Mouse (Mus musculus) heart, embryonic 10.5 days (tissue): Measurements from ENCODE around the gene Gas7. TPM values are rescaled to one million over a fixed set of nuclear protein-coding genes. Genes with fewer than 3 reads are reported as not detected.

Experiments
- DNase-seq: peaks from one replicate; pipeline ENCODE4 v3.0.0-alpha.2; 2017; ENCODE audit warnings: low spot score
- H3K27ac ChIP-seq: fragments of 300-500 bp; sonication (generic); 2 replicates; pipeline ENCODE4 v1.5.1; 2016; ENCODE audit warnings: mild to moderate bottlenecking
- H3K27me3 ChIP-seq: fragments of 300-500 bp; sonication (generic); 2 replicates; pipeline ENCODE4 v1.6.1; 2016; ENCODE audit warnings: mild to moderate bottlenecking; ENCODE audit not compliant: poor library complexity, insufficient read depth, severe bottlenecking
- H3K36me3 ChIP-seq: fragments of 300-500 bp; sonication (generic); 2 replicates; pipeline ENCODE4 v1.6.1; 2016; ENCODE audit warnings: mild to moderate bottlenecking, moderate library complexity
- H3K4me1 ChIP-seq: fragments of 300-500 bp; sonication (generic); 2 replicates; pipeline ENCODE4 v1.6.1; 2016; ENCODE audit warnings: mild to moderate bottlenecking
- H3K4me3 ChIP-seq: fragments of 300-500 bp; sonication (generic); 2 replicates; pipeline ENCODE4 v1.5.1; 2016; ENCODE audit warnings: mild to moderate bottlenecking, moderate library complexity
- H3K9me3 ChIP-seq: fragments of 300-500 bp; sonication (generic); 2 replicates; pipeline ENCODE4 v1.6.1; 2016; ENCODE audit warnings: mild to moderate bottlenecking, moderate library complexity
- whole genome bisulfite sequencing: fragments of 180-500 bp; shearing (Covaris S2); methylation state at CpG from one replicate; pipeline ENCODE4 v1.1.7; 2016; 5-methylcytosine and 5-hydroxymethylcytosine counted together
- polyA plus RNA-seq: library from polyadenylated mRNA; unstranded; fragments of >200 nt; fragmentation: Nextera tagmentation; extraction: Ambion mirVana; gene quantifications from 2 replicates; pipeline ENCODE4 v1.2.1, GENCODE M21; 2016

Gene Gas7
- polyA plus RNA-seq, 1 experiment from 2014 or later, result 3.0 TPM

- no peaks in the 10 kb centered on the region for H3K27me3 ChIP-seq
- no peaks in the 10 kb centered on the region for H3K36me3 ChIP-seq
- no peak for DNase-seq
- no peak overlapping the region for H3K4me3 ChIP-seq
- WGBS, result 54% methylated on average over 6 of the region's 6 CpGs
- H3K4me1 ChIP-seq, result peaks cover 9% of the 10 kb centered on the region; the same call in 1 of the 2 replicates
- H3K9me3 ChIP-seq, result no peaks in the 10 kb centered on the region
- no peak overlapping the region for H3K27ac ChIP-seq
These were observed 141.0 kb downstream of the Gas7 start for GRCm38 (mm10) chr11:67596233-67596632.

- no peaks in the 10 kb centered on the region for H3K9me3 ChIP-seq
- DNase-seq, result no peak
- WGBS, result 84% methylated on average over 6 of the region's 6 CpGs
- no peak overlapping the region for H3K27ac ChIP-seq
- no peaks in the 10 kb centered on the region for H3K27me3 ChIP-seq
- H3K36me3 ChIP-seq, result no peaks in the 10 kb centered on the region
- no peak overlapping the region for H3K4me3 ChIP-seq
- H3K4me1 ChIP-seq, result peaks cover 9% of the 10 kb centered on the region; the same call in 1 of the 2 replicates
These were observed 141.6 kb downstream of the Gas7 start for GRCm38 (mm10) chr11:67596856-67597255.

DNA sequence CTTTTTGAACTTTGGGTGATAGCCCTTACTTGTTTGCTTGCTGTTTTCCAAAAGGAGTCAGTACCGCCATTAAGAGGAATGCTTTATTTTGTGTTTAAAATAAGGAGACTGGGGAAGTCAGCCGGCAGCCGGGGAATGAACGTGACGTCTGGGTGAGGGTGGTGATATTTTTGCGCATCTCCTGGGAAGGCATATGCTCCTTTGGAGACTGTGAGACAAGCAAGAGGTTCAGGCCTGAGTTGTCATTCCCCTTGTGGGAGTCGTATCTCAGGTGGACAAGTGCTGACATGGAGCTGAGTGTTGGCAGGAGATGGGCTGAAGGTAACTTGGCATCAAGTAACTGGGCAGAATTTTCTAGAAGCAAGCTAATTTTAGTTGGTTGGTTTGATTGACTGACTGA lies 142.2 kb downstream of the Gas7 start:
- H3K27ac ChIP-seq, result no peak overlapping the region
- H3K4me1 ChIP-seq, result peaks cover 9% of the 10 kb centered on the region; the same call in 1 of the 2 replicates
- no peak overlapping the region for H3K4me3 ChIP-seq
- no peaks in the 10 kb centered on the region for H3K36me3 ChIP-seq
- DNase-seq, result no peak
- WGBS, result 84% methylated on average over 7 of the region's 7 CpGs
- H3K27me3 ChIP-seq, result no peaks in the 10 kb centered on the region
- no peaks in the 10 kb centered on the region for H3K9me3 ChIP-seq

GRCm38 (mm10) chr11:67599141-67599540 lies 143.9 kb downstream of the Gas7 start:
- no peak overlapping the region for H3K4me3 ChIP-seq
- H3K4me1 ChIP-seq, result peaks cover 9% of the 10 kb centered on the region; the same call in 1 of the 2 replicates
- no peaks in the 10 kb centered on the region for H3K36me3 ChIP-seq
- no peaks in the 10 kb centered on the region for H3K9me3 ChIP-seq
- no peak overlapping the region for H3K27ac ChIP-seq
- DNase-seq, result no peak
- 75% methylated on average over 1 of the region's 1 CpGs for WGBS
- H3K27me3 ChIP-seq, result no peaks in the 10 kb centered on the region

DNA sequence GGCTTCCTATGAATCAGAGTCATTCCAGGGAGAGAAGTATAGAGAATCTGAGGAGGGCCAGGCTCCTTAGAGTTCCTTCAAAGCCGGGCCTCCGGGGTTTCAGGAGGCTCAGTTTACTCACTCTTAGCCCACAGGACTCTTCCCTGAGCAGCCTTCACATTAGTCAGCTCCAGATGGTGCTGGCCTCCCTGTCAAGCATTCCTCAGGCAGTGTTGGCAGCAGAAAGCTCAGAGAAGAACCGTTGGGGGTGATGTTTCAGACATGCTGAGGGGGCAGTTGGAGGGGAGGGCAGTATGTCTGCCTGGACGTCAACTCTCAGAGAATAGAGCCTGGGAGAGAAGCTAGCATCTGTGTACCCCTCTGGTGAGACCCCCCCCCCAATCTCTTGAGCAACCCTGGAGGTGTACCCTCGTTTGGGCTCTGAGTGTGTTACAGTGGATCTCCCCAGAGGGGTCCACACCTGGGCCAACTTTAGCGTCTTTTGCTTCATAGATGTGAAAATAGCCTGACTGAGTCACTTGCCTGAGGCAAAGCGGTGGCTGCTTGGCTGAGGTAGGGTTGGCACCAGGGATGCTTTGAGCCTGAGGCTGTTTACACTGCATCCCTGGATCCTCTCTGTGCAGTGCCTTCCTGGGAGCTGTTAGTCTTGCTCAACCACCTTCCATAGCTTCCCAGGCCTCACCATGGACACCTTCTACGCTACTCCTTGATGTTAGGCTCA lies 145.6 kb downstream of the Gas7 start:
- WGBS, result 80% methylated on average over 8 of the region's 8 CpGs
- no peak for DNase-seq
- Histone ChIP-seq H3K4me1 (peaks cover 8% of the 10 kb centered on the region; the same call in 1 of the 2 replicates), H3K36me3 (no peaks in the 10 kb centered on the region), H3K4me3 (no peak overlapping the region), H3K27ac (no peak overlapping the region), H3K27me3 (no peaks in the 10 kb centered on the region), H3K9me3 (no peaks in the 10 kb centered on the region)

DNA sequence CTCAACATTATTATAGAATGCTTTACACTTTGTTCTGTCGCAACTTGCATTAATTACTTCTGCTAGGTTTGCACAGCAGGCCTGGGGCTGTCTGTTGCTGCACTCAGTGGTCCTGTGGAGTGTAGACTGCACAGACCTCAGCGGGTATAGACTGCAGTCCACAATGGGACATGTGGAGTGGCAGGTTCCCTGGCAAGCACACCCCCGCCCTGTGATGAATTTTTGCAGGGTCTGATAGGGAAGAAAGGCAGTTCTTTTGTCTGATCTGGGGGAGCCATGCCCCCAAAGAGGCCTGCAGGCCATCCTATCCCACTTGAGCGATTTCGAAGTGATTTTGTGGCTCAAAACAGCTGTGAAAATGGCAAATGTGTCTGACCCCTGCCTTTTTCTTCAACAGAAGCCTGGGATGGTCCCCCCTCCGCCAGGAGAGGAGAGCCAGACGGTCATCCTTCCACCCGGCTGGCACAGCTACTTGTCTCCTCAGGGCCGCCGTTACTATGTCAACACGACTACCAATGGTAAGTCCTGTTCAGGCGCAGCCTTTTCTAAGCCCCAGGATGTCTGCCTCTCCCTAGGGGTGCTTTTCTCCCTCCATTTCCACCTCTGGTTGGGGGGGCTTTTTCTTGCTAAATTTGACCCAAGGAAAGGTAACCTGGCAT lies 147.6 kb downstream of the Gas7 start:
- WGBS, result 64% methylated on average over 12 of the region's 12 CpGs
- Histone ChIP-seq H3K9me3 (no peaks in the 10 kb centered on the region), H3K36me3 (no peaks in the 10 kb centered on the region), H3K27me3 (no peaks in the 10 kb centered on the region), H3K27ac (no peak overlapping the region), H3K4me1 (no peaks in the 10 kb centered on the region), H3K4me3 (no peak overlapping the region)
- no peak for DNase-seq

DNA sequence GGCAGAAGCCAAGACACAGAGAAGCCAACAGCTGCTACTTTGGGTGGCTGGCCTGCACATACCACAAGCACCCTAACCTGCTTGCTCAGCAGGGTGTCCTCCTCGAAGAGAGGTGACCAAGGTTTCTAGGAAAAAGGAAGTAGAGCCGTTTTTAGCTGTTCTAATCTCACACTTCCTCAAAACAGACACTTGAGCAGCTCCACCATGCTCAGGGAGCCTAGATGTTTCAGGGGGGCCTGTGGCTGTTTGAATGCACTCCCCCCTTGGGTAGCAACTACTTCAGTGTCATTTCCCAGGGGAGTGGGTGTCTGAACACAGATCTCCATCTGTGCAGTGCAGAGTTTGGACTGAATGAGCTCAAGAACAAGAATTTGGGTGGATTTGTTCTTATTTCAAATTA lies 149.2 kb downstream of the Gas7 start:
- Histone ChIP-seq H3K4me3 (no peak overlapping the region), H3K36me3 (no peaks in the 10 kb centered on the region), H3K4me1 (no peaks in the 10 kb centered on the region), H3K9me3 (no peaks in the 10 kb centered on the region), H3K27me3 (no peaks in the 10 kb centered on the region), H3K27ac (no peak overlapping the region)
- 49% methylated on average over 2 of the region's 2 CpGs for WGBS
- no peak for DNase-seq

DNA sequence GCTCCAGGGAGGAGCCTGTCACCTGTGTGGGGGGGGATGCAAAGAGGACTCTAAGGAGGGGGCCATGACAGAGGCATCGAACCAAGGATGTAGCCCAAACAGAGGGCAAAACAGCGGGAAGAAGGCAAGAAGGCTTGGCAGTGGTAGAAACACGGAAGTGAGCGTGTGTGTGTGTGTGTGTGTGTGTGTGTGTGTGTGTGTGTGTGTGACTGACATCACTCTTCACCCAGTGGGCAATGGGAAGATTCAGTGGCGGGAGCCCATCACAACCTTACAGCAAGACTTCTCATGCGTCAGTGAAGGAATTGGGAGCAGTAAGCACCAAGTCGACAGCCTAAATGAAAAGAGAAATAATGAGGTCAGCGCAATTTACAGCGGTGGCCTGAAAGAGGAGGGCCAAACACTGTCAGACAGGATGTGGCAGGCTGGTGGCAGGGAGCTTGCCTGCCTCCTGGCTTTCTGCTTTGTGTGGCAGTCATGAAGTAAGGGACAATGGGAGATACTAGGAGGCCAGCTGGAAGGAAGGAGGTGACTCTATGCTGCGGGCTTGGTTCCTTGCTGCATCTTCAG lies 153.0 kb downstream of the Gas7 start:
- 85% methylated on average over 10 of the region's 10 CpGs for WGBS
- Histone ChIP-seq H3K27me3 (no peaks in the 10 kb centered on the region), H3K4me3 (no peak overlapping the region), H3K9me3 (no peaks in the 10 kb centered on the region), H3K4me1 (no peaks in the 10 kb centered on the region), H3K27ac (no peak overlapping the region), H3K36me3 (no peaks in the 10 kb centered on the region)
- no peak for DNase-seq

DNA sequence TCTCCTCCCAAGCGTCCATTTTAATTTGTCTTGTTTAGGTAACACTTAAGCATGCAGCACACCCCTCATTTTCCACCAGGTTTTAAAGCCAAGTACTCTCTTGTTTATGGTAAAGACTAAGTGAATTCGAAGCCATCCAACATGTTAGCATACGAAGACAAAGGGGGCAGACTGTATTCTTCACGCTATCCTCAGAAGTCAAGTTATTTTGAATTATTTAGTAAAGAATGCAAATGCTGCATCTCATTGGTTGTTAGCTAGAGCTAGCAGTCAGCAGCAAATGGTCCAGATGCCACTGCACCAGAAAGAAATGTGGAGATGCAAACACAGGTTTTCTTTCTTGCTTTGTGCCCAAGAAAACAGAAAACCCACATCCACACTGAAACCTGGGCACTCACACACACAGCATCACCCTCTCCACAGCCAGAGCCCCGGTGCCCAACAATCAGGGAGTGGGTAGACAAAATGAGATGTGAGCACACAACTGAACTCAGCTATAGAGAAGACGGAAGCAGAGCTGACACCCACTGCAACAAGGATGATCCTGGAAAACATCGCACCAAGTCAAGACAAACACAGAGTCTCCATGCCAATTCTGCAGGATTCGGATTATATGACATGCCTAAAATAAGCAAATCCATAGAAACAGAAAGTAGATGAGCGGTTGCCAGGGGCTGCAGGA lies 157.1 kb downstream of the Gas7 start:
- no peaks in the 10 kb centered on the region for H3K4me1 ChIP-seq
- no peak overlapping the region for H3K4me3 ChIP-seq
- H3K36me3 ChIP-seq, result no peaks in the 10 kb centered on the region
- 82% methylated on average over 9 of the region's 9 CpGs for WGBS
- no peaks in the 10 kb centered on the region for H3K27me3 ChIP-seq
- no peaks in the 10 kb centered on the region for H3K9me3 ChIP-seq
- DNase-seq, result no peak
- no peak overlapping the region for H3K27ac ChIP-seq

- DNase-seq, result no peak
- no peaks in the 10 kb centered on the region for H3K36me3 ChIP-seq
- no peaks in the 10 kb centered on the region for H3K27me3 ChIP-seq
- H3K9me3 ChIP-seq, result no peaks in the 10 kb centered on the region
- no peaks in the 10 kb centered on the region for H3K4me1 ChIP-seq
- H3K4me3 ChIP-seq, result no peak overlapping the region
- WGBS, result 82% methylated on average over 13 of the region's 13 CpGs
- no peak overlapping the region for H3K27ac ChIP-seq
These were observed 161.5 kb downstream of the Gas7 start for GRCm38 (mm10) chr11:67616557-67617239.

- H3K4me3 ChIP-seq, result no peak overlapping the region
- 85% methylated on average over 7 of the region's 7 CpGs for WGBS
- H3K4me1 ChIP-seq, result no peaks in the 10 kb centered on the region
- no peaks in the 10 kb centered on the region for H3K36me3 ChIP-seq
- DNase-seq, result no peak
- H3K27ac ChIP-seq, result no peak overlapping the region
- no peaks in the 10 kb centered on the region for H3K9me3 ChIP-seq
- no peaks in the 10 kb centered on the region for H3K27me3 ChIP-seq
These were observed 167.1 kb downstream of the Gas7 start for GRCm38 (mm10) chr11:67622340-67622739.

DNA sequence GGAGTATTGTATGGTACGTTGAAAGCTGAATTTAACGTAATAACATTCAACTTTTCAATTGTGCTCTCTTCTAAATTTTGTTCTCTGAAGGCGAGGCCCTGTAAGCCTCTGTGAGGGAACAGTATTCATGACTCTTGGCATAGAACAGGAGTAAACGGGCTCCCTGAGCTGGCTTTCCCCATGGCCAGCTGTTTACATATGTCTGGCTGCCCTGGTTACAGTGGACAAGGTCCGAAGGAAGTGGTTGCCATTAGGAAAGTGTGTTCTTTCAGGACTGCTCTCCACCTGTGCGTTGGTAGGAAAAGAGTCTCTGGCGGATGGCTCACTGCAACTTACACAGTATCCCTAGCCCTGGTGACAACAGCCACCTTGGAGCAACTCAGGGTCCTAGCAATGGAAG lies 171.9 kb downstream of the Gas7 start:
- no peaks in the 10 kb centered on the region for H3K27me3 ChIP-seq
- H3K9me3 ChIP-seq, result no peaks in the 10 kb centered on the region
- WGBS, result 85% methylated on average over 7 of the region's 7 CpGs
- no peaks in the 10 kb centered on the region for H3K36me3 ChIP-seq
- no peak overlapping the region for H3K27ac ChIP-seq
- H3K4me1 ChIP-seq, result peaks cover 9% of the 10 kb centered on the region; the same call in 1 of the 2 replicates
- DNase-seq, result no peak
- H3K4me3 ChIP-seq, result no peak overlapping the region
